Mouse (Mus musculus) E14TG2a.4 (cell line): ENCODE results near the gene Slc24a2.

ENCODE experiments used
- CTCF ChIP-seq: conservative IDR thresholded peaks from 2 replicates; pipeline ENCODE4 v1.5.1; 2014; ENCODE audit warnings: low read length
- POU5F1 ChIP-seq: IDR thresholded peaks from 2 replicates; pipeline ENCODE4 v1.6.1; 2014; ENCODE audit warnings: low read length, borderline replicate concordance

DNA sequence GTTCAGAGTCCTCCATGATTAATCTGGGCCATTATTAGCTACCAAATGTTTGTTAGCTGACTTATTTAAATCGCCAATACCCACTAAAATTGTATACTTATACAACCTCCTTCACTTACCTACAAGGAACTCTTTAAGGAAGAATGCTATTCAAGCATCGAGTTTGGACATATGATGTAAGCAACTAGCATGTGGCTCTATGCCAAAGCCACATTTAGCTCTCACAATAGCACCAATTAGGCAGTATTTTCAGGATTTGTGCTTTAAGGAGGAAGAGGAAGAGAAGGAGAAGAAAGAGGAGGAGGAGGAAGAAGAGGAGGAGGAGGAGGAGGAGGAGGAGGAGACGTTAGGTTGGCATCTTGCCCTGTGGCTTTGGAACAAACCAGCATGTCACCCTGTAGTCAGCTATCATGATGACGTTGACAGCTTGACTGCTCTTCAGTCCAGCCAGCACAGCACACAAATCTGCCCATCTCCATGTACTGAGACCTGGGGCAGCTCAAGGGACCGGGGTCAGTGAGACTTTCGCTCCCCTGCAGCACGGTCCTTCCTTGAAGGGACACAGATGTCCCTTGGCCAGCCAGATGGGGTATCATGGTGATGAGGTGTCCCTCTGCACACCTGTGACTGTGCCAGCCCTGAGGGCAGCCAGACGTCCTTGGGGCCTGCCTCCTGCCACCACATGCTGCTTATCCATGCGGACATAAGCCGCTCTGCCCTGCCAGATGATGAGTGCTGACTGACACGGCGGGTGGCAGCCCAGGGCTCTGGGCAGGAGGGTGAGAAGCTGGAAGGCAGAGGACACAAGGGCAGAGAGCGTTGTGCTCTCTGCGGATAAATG is 203.7 kb downstream of the Slc24a2 start:
- TF ChIP-seq POU5F1, result no peak
- TF ChIP-seq CTCF, result no peak
